Mouse (Mus musculus) olfactory bulb, adult 2 months (tissue): Measurements from ENCODE around the gene Phlda1. TPM values are rescaled to one million over a fixed set of nuclear protein-coding genes. Genes with fewer than 3 reads are reported as not detected.

Experiments used
- H3K27ac ChIP-seq: fragments of 200-500 bp; 2 replicates; pipeline ENCODE4 v1.5.1; 2012; ENCODE audit warnings: low read depth, low read length; ENCODE audit not compliant: insufficient read depth
- H3K4me1 ChIP-seq: fragments of 200-500 bp; 2 replicates; pipeline ENCODE4 v1.6.1; 2012; ENCODE audit warnings: low read length; ENCODE audit not compliant: control insufficient read depth, insufficient read depth
- H3K4me3 ChIP-seq: fragments of 200-500 bp; 2 replicates; pipeline ENCODE4 v1.5.1; 2012; ENCODE audit warnings: mild to moderate bottlenecking, low read depth, low read length, moderate library complexity; ENCODE audit not compliant: insufficient read depth
- CTCF ChIP-seq: fragments of 200-500 bp; IDR thresholded peaks from 2 replicates; pipeline ENCODE4 v1.5.1; 2012; ENCODE audit warnings: low read depth, mild to moderate bottlenecking, low read length, moderate library complexity; ENCODE audit not compliant: insufficient read depth
- POLR2A ChIP-seq: fragments of 200-500 bp; IDR thresholded peaks from 2 replicates; pipeline ENCODE4 v1.6.1; 2012; ENCODE audit warnings: mild to moderate bottlenecking, low read depth, low read length, moderate library complexity; ENCODE audit not compliant: insufficient read depth
- WGBS: fragments of 180-500 bp; shearing (Covaris S2); methylation state at CpG from one replicate; pipeline ENCODE4 v1.1.7; 2018; 5-methylcytosine and 5-hydroxymethylcytosine counted together
- polyA plus RNA-seq: library from polyadenylated mRNA; stranded (reverse); fragments of >200 nt; gene quantifications from 2 replicates; pipeline ENCODE4 v1.2.4, GENCODE M21; 2012; ENCODE audit warnings: low replicate concordance; ENCODE audit not compliant: missing spikeins, insufficient read depth, insufficient read length

The Phlda1 gene
- polyA plus RNA-seq, 1 experiment = not detected

GRCm38 (mm10) chr10:111530398-111530797 is 24.3 kb downstream of the Phlda1 start:
- Histone ChIP-seq H3K27ac (no peak overlapping the region), H3K4me3 (no peak overlapping the region), H3K4me1 (peaks cover 2% of the 10 kb centered on the region; the same call in 1 of the 2 replicates)
- WGBS = 95% methylated on average over 7 of the region's 7 CpGs
- TF ChIP-seq POLR2A (no peak), CTCF (no peak)

DNA sequence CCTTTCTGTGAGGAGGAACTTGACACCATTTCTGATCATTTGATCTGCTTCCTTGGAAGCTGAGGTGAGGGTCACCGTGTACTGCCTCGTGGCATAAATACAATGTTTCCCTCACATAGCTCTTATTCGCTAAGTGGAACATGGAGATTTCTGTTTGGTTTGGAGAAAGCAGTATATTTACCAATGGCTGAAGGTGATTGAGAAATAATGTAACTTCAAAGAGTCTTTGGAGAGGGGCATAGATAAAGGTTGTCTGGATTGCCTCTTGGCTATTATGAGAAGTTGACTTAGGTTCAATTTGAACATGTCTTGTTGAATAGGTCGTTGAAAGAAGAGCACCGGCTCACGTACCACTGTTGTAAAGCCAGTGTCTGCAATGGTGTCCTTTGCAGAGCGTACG is 28.6 kb downstream of the Phlda1 start:
- Histone ChIP-seq H3K4me1 (peaks cover 2% of the 10 kb centered on the region; the same call in 1 of the 2 replicates), H3K27ac (no peak overlapping the region), H3K4me3 (no peak overlapping the region)
- TF ChIP-seq POLR2A (no peak), CTCF (no peak)
- WGBS = 96% methylated on average over 8 of the region's 8 CpGs

DNA sequence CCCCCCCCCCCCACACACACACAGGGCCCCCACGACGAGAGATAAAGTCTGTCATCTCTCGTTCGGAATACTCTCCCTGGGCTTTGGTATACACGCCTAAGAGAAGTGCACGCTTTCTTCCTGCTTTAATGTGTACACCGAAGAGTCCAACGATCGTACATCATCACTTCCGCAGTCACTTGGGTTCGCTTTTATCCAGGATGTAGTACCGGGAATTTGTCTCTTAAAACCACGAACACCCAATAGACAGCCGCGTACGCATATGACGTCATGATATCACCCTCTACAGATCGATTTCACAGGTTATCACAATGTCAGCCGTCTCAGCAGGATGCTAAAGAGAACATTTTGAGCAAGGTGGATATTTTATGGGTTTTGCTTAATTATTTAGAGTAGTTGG is 31.3 kb downstream of the Phlda1 start:
- 87% methylated on average over 19 of the region's 19 CpGs for WGBS
- no peak for TF ChIP-seq CTCF
- no peak for TF ChIP-seq POLR2A
- no peak overlapping the region for H3K4me3 ChIP-seq
- peaks cover 6% of the 10 kb centered on the region for H3K4me1 ChIP-seq
- H3K27ac ChIP-seq = no peak overlapping the region

GRCm38 (mm10) chr10:111539724-111540324 is 33.7 kb downstream of the Phlda1 start:
- H3K4me3 ChIP-seq = no peak overlapping the region
- TF ChIP-seq CTCF = no peak
- no peak for TF ChIP-seq POLR2A
- H3K4me1 ChIP-seq = peaks cover 13% of the 10 kb centered on the region
- WGBS = 29% methylated on average over 9 of the region's 9 CpGs
- H3K27ac ChIP-seq = no peak overlapping the region

- H3K27ac ChIP-seq = no peak overlapping the region
- H3K4me3 ChIP-seq = no peak overlapping the region
- no peak for TF ChIP-seq CTCF
- no peak for TF ChIP-seq POLR2A
- WGBS = 92% methylated on average over 9 of the region's 9 CpGs
- peaks cover 13% of the 10 kb centered on the region for H3K4me1 ChIP-seq
Measured at GRCm38 (mm10) chr10:111540678-111541077, 34.6 kb downstream of the Phlda1 start.

DNA sequence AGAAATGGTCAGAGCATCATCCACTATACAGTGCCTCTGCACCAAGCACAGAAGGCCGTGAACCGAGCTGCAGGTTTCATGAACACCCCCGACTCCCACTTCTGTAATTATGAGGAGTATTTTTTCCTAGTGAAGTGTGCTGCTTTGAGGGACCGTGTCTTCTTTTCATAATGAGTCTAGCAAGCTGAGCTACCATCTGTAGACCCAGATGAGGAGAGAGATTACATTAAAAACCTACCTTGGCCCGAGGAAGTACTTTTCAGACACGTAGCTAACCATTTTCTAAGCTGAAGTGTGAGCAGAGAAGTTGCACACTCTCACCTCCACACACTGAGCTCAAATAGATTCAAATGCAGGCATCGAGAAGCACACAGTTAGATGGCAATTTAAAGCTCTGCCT is 37.0 kb downstream of the Phlda1 start:
- WGBS = 84% methylated on average over 7 of the region's 7 CpGs
- H3K27ac ChIP-seq = no peak overlapping the region
- H3K4me1 ChIP-seq = peaks cover 17% of the 10 kb centered on the region
- H3K4me3 ChIP-seq = no peak overlapping the region
- TF ChIP-seq CTCF (no peak), POLR2A (no peak)

DNA sequence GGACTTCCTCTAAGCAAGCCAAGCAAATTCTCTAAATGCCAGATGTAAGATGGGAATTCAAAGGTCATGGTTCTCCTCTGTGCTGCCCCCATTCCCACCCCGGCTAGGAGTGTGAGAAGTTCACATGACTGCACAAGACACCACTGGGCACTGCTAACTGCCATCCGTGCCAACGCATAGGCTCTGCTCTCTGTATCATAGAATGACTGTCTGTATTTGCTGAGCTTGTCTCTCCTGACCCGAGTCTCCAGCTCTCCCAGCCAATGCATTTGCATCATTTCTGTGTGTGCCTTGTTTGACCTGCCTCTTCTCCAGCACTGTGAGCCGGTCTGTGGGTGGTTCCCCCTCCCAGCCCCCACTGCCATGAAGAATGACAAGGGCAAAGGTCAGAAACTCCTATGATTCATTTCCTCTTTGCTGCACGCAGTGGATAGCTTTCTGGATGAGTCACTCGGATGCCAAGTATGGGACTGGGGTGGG is 37.7 kb downstream of the Phlda1 start:
- WGBS = 58% methylated on average over 7 of the region's 7 CpGs
- no peak overlapping the region for H3K27ac ChIP-seq
- TF ChIP-seq POLR2A (no peak), CTCF (no peak)

GRCm38 (mm10) chr10:111544311-111544710 is 38.2 kb downstream of the Phlda1 start:
- Histone ChIP-seq H3K27ac (no peak overlapping the region), H3K4me3 (no peak overlapping the region), H3K4me1 (peaks cover 19% of the 10 kb centered on the region)
- TF ChIP-seq POLR2A (no peak), CTCF (no peak)
- WGBS = 81% methylated on average over 4 of the region's 4 CpGs

More for the DNA sequence above, 37.7 kb downstream of the Phlda1 start:
- no peak overlapping the region for H3K4me3 ChIP-seq
- H3K4me1 ChIP-seq = peaks cover 19% of the 10 kb centered on the region

DNA sequence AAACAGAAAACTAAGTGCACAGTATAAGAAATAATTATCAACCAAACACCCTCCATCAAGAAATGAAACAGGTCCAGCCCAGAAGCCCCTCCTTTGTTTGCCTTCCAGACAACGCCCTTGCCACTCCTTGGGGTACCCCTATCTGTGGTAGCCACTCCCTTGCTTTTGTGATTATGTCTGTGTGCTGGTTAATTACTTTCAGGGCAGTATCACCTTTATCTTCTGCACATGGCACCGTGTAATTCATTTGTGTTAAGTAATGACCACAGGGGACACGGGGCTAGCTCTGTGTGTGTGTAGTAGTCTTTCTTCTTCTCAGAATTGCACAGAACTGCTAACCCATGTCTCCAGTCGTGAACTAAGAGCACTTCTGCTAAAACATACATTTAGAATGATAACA is 39.6 kb downstream of the Phlda1 start:
- peaks cover 13% of the 10 kb centered on the region for H3K4me1 ChIP-seq
- WGBS = 85% methylated on average over 4 of the region's 4 CpGs
- no peak overlapping the region for H3K27ac ChIP-seq

More for the DNA sequence above, 39.6 kb downstream of the Phlda1 start:
- TF ChIP-seq CTCF (no peak), POLR2A (no peak)
- H3K4me3 ChIP-seq = no peak overlapping the region
